8 mouse cellular contexts compared by ENCODE assay signal in genomic region chr10:30802033-30802432, GRCm38 (mm10). TPM values are rescaled to one million over a fixed set of nuclear protein-coding genes. Genes with fewer than 3 reads are reported as not detected.
DNase-seq lines count a peak whose midpoint lies in the region; ATAC-seq and TF ChIP-seq lines count a peak whose summit lies in the region.

No protein-coding gene starts in this region.

- H3K79me2 ChIP-seq in MEL (ENCODE audit: control insufficient read depth, insufficient read depth, low read length, poor library complexity), result no peaks in the 10 kb centered on the region; the same call in 1 of the 2 replicates

- WGBS in kidney, adult 2 months, result 7% methylated on average over 8 of the region's 8 CpGs
- WGBS in hindbrain, embryonic 13.5 days, result 7% methylated on average over 8 of the region's 8 CpGs
- WGBS in liver, embryonic 11.5 days, result 13% methylated on average over 8 of the region's 8 CpGs

- TF ChIP-seq EP300 in MEL (IDR thresholded peaks at IDR 0.05; ENCODE audit: low read depth in 1 of 2, low read length in 2 of 2), result no peak

- H3K27ac ChIP-seq in kidney, adult 2 months (ENCODE audit: insufficient read depth, low read depth, low read length), result peak overlapping the region; percentile 89
- no peak overlapping the region; the same call in 1 of the 2 replicates for H3K27ac ChIP-seq in MEL (ENCODE audit: control insufficient read depth, low read depth, low read length)
- H3K27ac ChIP-seq in hindbrain, embryonic 13.5 days, result peak overlapping the region; percentile 97
- peak overlapping the region; percentile 92 for H3K27ac ChIP-seq in liver, embryonic 11.5 days (ENCODE audit: low read depth, low read length)

- peak; percentile 63 for DNase-seq in kidney, adult 2 months
- no peak for DNase-seq in kidney, adult 8-10 months
- DNase-seq in MEL (ENCODE audit: low read depth, low spot score), result peak; percentile 51
- peak; percentile 53 for DNase-seq in embryo, embryonic 10 days (ENCODE audit: low spot score)
- no peak for DNase-seq in liver, embryonic 11.5 days (ENCODE audit: low spot score)
- peak; percentile 43 to 46 for DNase-seq in right cerebral cortex, adult 2 months (ENCODE audit: low spot score in 2 of 2)
- no peak for DNase-seq in gastrocnemius, postnatal 10 days

- H3K4me2 ChIP-seq in hindbrain, embryonic 13.5 days, result peak overlapping the region; percentile 64
- peak overlapping the region; percentile 83 for H3K4me2 ChIP-seq in liver, embryonic 11.5 days

- no peak for TF ChIP-seq CTCF in kidney, adult 2 months (conservative IDR thresholded peaks at IDR 0.05; ENCODE audit: insufficient read depth, insufficient read length, low read depth, low read length)
- TF ChIP-seq CTCF in MEL (IDR thresholded peaks at IDR 0.05 in 2 of 3, conservative IDR thresholded peaks at IDR 0.05 in 1 of 3; ENCODE audit: control insufficient read depth in 1 of 3, insufficient read depth in 1 of 3, low read depth in 2 of 3, low read length in 3 of 3, poor library complexity in 1 of 3, severe bottlenecking in 1 of 3), result 0 out of 6 replicates have a peak, but pooled peaks of 1 of the 3 experiments have one; percentile 3

- no peaks in the 10 kb centered on the region for H3K27me3 ChIP-seq in kidney, adult 2 months (replicated peaks; ENCODE audit: control insufficient read depth, insufficient read depth, low read length)
- H3K27me3 ChIP-seq in MEL (ENCODE audit: control insufficient read depth in 1 of 2, insufficient read depth in 2 of 2, low read length in 2 of 2), result no peaks in the 10 kb centered on the region; a peak in 1 of 4 replicates
- 0 out of 2 replicates have a peak, but pooled peaks cover 2% of the 10 kb centered on the region for H3K27me3 ChIP-seq in hindbrain, embryonic 13.5 days
- H3K27me3 ChIP-seq in liver, embryonic 11.5 days (replicated peaks; ENCODE audit: control insufficient read depth, insufficient read depth, low read length), result no peaks in the 10 kb centered on the region

- H3K9ac ChIP-seq in MEL (ENCODE audit: control insufficient read depth, low read depth, low read length, poor library complexity, severe bottlenecking), result peak overlapping the region; percentile 87
- peak overlapping the region; percentile 91 for H3K9ac ChIP-seq in hindbrain, embryonic 13.5 days
- peak overlapping the region; percentile 81 for H3K9ac ChIP-seq in liver, embryonic 11.5 days (ENCODE audit: low read depth, low read length)

- ATAC-seq in hindbrain, embryonic 13.5 days (ENCODE audit: low FRiP score), result 0 out of 2 replicates have a peak, but pooled peaks have one; percentile 2
- ATAC-seq in liver, embryonic 11.5 days (replicated peaks; ENCODE audit: low FRiP score), result no peak; the same call in 1 of the 2 replicates

- H3K9me3 ChIP-seq in MEL (replicated peaks; ENCODE audit: insufficient read depth, low read length), result no peaks in the 10 kb centered on the region
- no peaks in the 10 kb centered on the region for H3K9me3 ChIP-seq in hindbrain, embryonic 13.5 days
- H3K9me3 ChIP-seq in liver, embryonic 11.5 days (ENCODE audit: control insufficient read depth, low read length), result no peaks in the 10 kb centered on the region

- H3K4me3 ChIP-seq in kidney, adult 2 months (ENCODE audit: insufficient read depth, low read depth, low read length), result peak overlapping the region; percentile 95
- peak overlapping the region; percentile 82 to 86 for H3K4me3 ChIP-seq in MEL (ENCODE audit: control insufficient read depth in 1 of 2, insufficient read depth in 1 of 2, low read depth in 2 of 2, low read length in 2 of 2)
- peak overlapping the region; percentile 84 for H3K4me3 ChIP-seq in hindbrain, embryonic 13.5 days
- H3K4me3 ChIP-seq in liver, embryonic 11.5 days (ENCODE audit: low read depth, low read length), result peak overlapping the region; percentile 79

- peaks cover 11% of the 10 kb centered on the region; the same call in 1 of the 2 replicates for H3K4me1 ChIP-seq in kidney, adult 2 months (ENCODE audit: control insufficient read depth, insufficient read depth, low read length)
- no peaks in the 10 kb centered on the region; a peak in 1 of 4 replicates for H3K4me1 ChIP-seq in MEL (ENCODE audit: control insufficient read depth in 1 of 2, insufficient read depth in 2 of 2, low read length in 2 of 2)
- H3K4me1 ChIP-seq in hindbrain, embryonic 13.5 days (replicated peaks), result peaks cover 10% of the 10 kb centered on the region
- H3K4me1 ChIP-seq in liver, embryonic 11.5 days (replicated peaks; ENCODE audit: control insufficient read depth, insufficient read depth, low read length), result peaks cover 6% of the 10 kb centered on the region

- no peak for TF ChIP-seq RAD21 in MEL (IDR thresholded peaks at IDR 0.05; ENCODE audit: low read depth, low read length)

- no peaks in the 10 kb centered on the region for H3K36me3 ChIP-seq in kidney, adult 2 months (ENCODE audit: control insufficient read depth, insufficient read depth, low read length)
- no peaks in the 10 kb centered on the region; a peak in 1 of 4 replicates for H3K36me3 ChIP-seq in MEL (ENCODE audit: control insufficient read depth in 1 of 2, insufficient read depth in 2 of 2, low read length in 2 of 2)
- H3K36me3 ChIP-seq in hindbrain, embryonic 13.5 days, result no peaks in the 10 kb centered on the region
- H3K36me3 ChIP-seq in liver, embryonic 11.5 days (ENCODE audit: control insufficient read depth, insufficient read depth, low read length), result no peaks in the 10 kb centered on the region

- no peak for TF ChIP-seq POLR2A in kidney, adult 2 months (IDR thresholded peaks at IDR 0.05; ENCODE audit: low read depth, low read length)
- TF ChIP-seq POLR2A in MEL (IDR thresholded peaks at IDR 0.05; ENCODE audit: control insufficient read depth in 1 of 2, insufficient read depth in 1 of 2, low read depth in 1 of 2, low read length in 2 of 2, poor library complexity in 1 of 2), result no peak

TF ChIP-seq in MEL, 35 proteins besides CTCF, POLR2A, EP300 and RAD21:
- TF ChIP-seq RCOR1 (IDR thresholded peaks at IDR 0.05; ENCODE audit: low read depth, low read length) (0 out of 2 replicates have a peak, but pooled peaks have one; percentile 6), SMC3 (IDR thresholded peaks at IDR 0.05; ENCODE audit: low read depth, low read length) (no peak), SIN3A (IDR thresholded peaks at IDR 0.05; ENCODE audit: low read length) (0 out of 2 replicates have a peak, but pooled peaks have one; percentile 7)
TF ChIP-seq in MEL: peak in this region for 2.

RNA-seq across cellular contexts. Expression of gene Ncoa7, which starts 1.1 kb away (rescaled TPM):
- polyA plus RNA-seq in kidney, adult 2 months (2012; rRNA removed), result 14.4 and 18.6 TPM in 2 replicates
- 1.7 and 1.8 TPM in 2 replicates for total RNA-seq in MEL (2012; rRNA removed)
- polyA plus RNA-seq in MEL (2012; ENCODE audit: insufficient read depth in 1 of 2, insufficient read length in 2 of 2, low read depth in 1 of 2, low replicate concordance in 2 of 2, missing spikeins in 1 of 2), result 10 to 100 TPM in 1 of 2 experiments, 1 to 10 TPM in 1; 4.2 to 64.9 TPM
- 12.6 and 13.1 TPM in 2 replicates for polyA plus RNA-seq in hindbrain, embryonic 13.5 days (2015; fragmentation: Nextera tagmentation; extraction: Ambion mirVana)
- 11.2 and 12.1 TPM in 2 replicates for polyA plus RNA-seq in liver, embryonic 11.5 days (2014; fragmentation: Nextera tagmentation; extraction: Ambion mirVana)
- 1 to 10 TPM; 5.6 to 9.6 TPM for total RNA-seq in gastrocnemius, postnatal 10 days (2021)

RNA-seq across cellular contexts. Expression of gene Hey2, which starts 40.6 kb away (rescaled TPM):
- 2.9 and 3.6 TPM in 2 replicates for polyA plus RNA-seq in kidney, adult 2 months (2012; rRNA removed)
- total RNA-seq in MEL (2012; rRNA removed), result 0.08 TPM in 1 of 2 replicates, not detected in the other
- not detected for polyA plus RNA-seq in MEL (2012; ENCODE audit: insufficient read depth in 1 of 2, insufficient read length in 2 of 2, low read depth in 1 of 2, low replicate concordance in 2 of 2, missing spikeins in 1 of 2)
- polyA plus RNA-seq in hindbrain, embryonic 13.5 days (2015; fragmentation: Nextera tagmentation; extraction: Ambion mirVana), result 7.3 and 7.7 TPM in 2 replicates
- 0.77 and 0.93 TPM in 2 replicates for polyA plus RNA-seq in liver, embryonic 11.5 days (2014; fragmentation: Nextera tagmentation; extraction: Ambion mirVana)
- 1 to 10 TPM in 1 of 2 experiments, under 1 TPM in 1; 0.89 to 1.6 TPM for total RNA-seq in gastrocnemius, postnatal 10 days (2021)

Comparison
In these comparisons a context has a peak if more than half of its experiments do, and no peak if none do; other contexts are left out.
1. DNase-seq: peak in kidney, adult 2 months (single experiment), MEL (single experiment), embryo, embryonic 10 days (single experiment) and right cerebral cortex, adult 2 months (2 of 2); none in kidney, adult 8-10 months (0 of 2), liver, embryonic 11.5 days (single experiment) and gastrocnemius, postnatal 10 days (single experiment).
2. Peak in every context shown above with its lines, with median percentiles within 50 percentile points of each other: H3K4me3 ChIP-seq and H3K9ac ChIP-seq.